ENCODE assay signal across 16 mouse cellular contexts in genomic region chr5:71440174-71440573, GRCm38 (mm10).
DNase-seq lines count a peak whose midpoint lies in the region.
"Had no signal": no experiment of that assay in that cellular context is flagged by ENCODE, and none has a peak within 500 bp of the region (broad histone marks: within the 10 kb centered on the region; RNA-seq: fewer than 3 reads in every experiment).

No protein-coding gene starts in this region.

- 82% methylated on average over 6 of the region's 6 CpGs for WGBS in hindbrain, embryonic 10.5 days

- H3K27me3 ChIP-seq in hindbrain, embryonic 10.5 days (ENCODE audit: insufficient read depth, poor library complexity, severe bottlenecking) = no peaks in the 10 kb centered on the region
- H3K27me3 ChIP-seq: heart, embryonic 12.5 days; hindbrain, embryonic 15.5 days; stomach, embryonic 15.5 days had no signal

- H3K4me3 ChIP-seq in hindbrain, embryonic 10.5 days = no peak overlapping the region
- H3K4me3 ChIP-seq: heart, embryonic 12.5 days; hindbrain, embryonic 15.5 days; stomach, embryonic 15.5 days had no signal

- DNase-seq in layer of hippocampus, adult 18-20 months (ENCODE audit: low spot score in 2 of 2) = peak; percentile 12 to 55
- no peak for DNase-seq in layer of hippocampus, postnatal 36 days
- peak; percentile 7 for DNase-seq in right cerebral cortex, adult 18-20 months
- DNase-seq in right cerebral cortex, postnatal 14 days = no peak
- peak; percentile 36 for DNase-seq in layer of hippocampus, adult 9-11 months
- peak; percentile 83 for DNase-seq in telencephalon, adult 2 months (ENCODE audit: low read depth, low spot score)
- DNase-seq in hindbrain, embryonic 10.5 days (ENCODE audit: low spot score) = no peak
- DNase-seq: cerebellum, adult 11 months; cerebellum, postnatal 14 days; kidney, adult 11 months; lung, postnatal 10 days; thymus, postnatal 4 days had no signal

- no peaks in the 10 kb centered on the region for H3K4me1 ChIP-seq in hindbrain, embryonic 10.5 days (replicated peaks)
- H3K4me1 ChIP-seq: heart, embryonic 12.5 days; hindbrain, embryonic 15.5 days; stomach, embryonic 15.5 days had no signal

- no peak overlapping the region for H3K27ac ChIP-seq in hindbrain, embryonic 10.5 days
- H3K27ac ChIP-seq: hindbrain, embryonic 15.5 days; kidney, postnatal 0 days; stomach, embryonic 15.5 days had no signal

- no peaks in the 10 kb centered on the region for H3K9me3 ChIP-seq in hindbrain, embryonic 10.5 days
- H3K9me3 ChIP-seq: heart, embryonic 12.5 days; hindbrain, embryonic 15.5 days; stomach, embryonic 15.5 days had no signal

- H3K36me3 ChIP-seq in hindbrain, embryonic 10.5 days = no peaks in the 10 kb centered on the region
- H3K36me3 ChIP-seq: heart, embryonic 12.5 days; hindbrain, embryonic 15.5 days; stomach, embryonic 15.5 days had no signal

Comparison
In these comparisons a context has a peak if more than half of its experiments do, and no peak if none do; other contexts are left out.
1. DNase-seq: peak in layer of hippocampus, adult 18-20 months (2 of 2), right cerebral cortex, adult 18-20 months (single experiment), layer of hippocampus, adult 9-11 months (single experiment) and telencephalon, adult 2 months (single experiment); none in layer of hippocampus, postnatal 36 days (0 of 2), right cerebral cortex, postnatal 14 days (single experiment) and hindbrain, embryonic 10.5 days (single experiment).